Mouse (Mus musculus) kidney, adult 2 months (tissue): ENCODE measurements around the gene Agfg2.

Source experiments
- CTCF ChIP-seq: fragments of 200-500 bp; conservative IDR thresholded peaks from 2 replicates; pipeline ENCODE4 v1.5.1; 2011; ENCODE audit warnings: low read depth, mild to moderate bottlenecking, control low read depth, low read length, moderate library complexity, mixed read lengths; ENCODE audit not compliant: insufficient read depth, insufficient read length
- POLR2A ChIP-seq: fragments of 200-500 bp; IDR thresholded peaks from one replicate; pipeline ENCODE4 v1.6.1; 2011; ENCODE audit warnings: low read depth, low read length, control low read depth

- TF ChIP-seq CTCF (no peak), POLR2A (no peak)
These were observed 22.5 kb upstream of the Agfg2 start for GRCm38 (mm10) chr5:137706913-137707633.
